Mouse (Mus musculus) B cell, adult 62 days (primary cell): ENCODE data around the gene Ube2q2. TPM values are rescaled to one million over a fixed set of nuclear protein-coding genes. Genes with fewer than 3 reads are reported as not detected.

ENCODE experiments used
- total RNA-seq: library from RNA; stranded (reverse); gene quantifications from 4 replicates; pipeline ENCODE4 v1.2.4, GENCODE M21; 2023

Gene Ube2q2
- total RNA-seq, result 27.8 to 34.3 TPM (median 31.9 TPM) in 4 replicates

GRCm38 (mm10) chr9:55148854-55149498, at the start of gene Ube2q2:
Gene Ube2q2 (plus strand): TSS chr9:55148854.

DNA sequence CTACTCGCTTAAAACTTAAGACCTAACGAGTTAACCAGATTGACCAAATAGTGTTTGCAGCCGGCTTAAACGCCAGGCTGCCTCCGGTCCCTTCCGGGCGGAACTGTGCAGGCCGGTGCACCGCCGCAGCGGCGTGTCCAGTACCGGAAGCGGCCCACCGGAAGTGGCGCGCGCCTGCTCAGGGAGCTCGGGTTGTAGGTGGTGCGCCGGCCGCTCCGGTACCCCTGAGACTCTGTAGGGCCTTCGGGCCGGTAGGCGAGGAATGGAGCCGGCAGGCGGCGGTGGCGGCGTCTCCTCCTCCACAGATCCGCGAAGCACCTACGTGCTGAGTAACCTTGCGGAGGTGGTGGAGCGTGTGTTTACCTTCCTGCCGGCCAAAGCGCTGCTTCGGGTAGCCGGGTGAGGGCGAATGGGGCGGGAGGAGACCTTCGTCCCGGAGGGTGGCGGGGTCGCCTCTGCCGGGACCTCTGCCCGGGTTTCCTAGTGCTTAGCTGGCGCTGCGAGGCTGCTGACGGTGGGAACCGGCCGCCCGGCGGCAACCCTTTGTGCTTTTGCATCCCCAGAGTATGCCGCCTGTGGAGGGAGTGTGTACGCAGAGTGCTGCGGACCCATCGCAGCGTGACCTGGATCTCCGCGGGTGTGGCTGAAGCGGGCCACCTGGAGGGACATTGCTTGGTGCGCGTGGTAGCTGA, 60.3 kb downstream of the Ube2q2 start, which contains the start of gene Fbxo22:
Fbxo22 (plus strand) TSS at position 136 of the 692 bp plus-strand sequence.

Other genes with a start within 250 kb of the Ube2q2 start
- 0.55 to 1.3 TPM (median 1.0 TPM) in 4 replicates for gene Hykk, start 231.6 kb upstream of the Ube2q2 start, total RNA-seq
- gene Psma4, start 198.1 kb upstream of the Ube2q2 start, total RNA-seq, result 85.0 to 88.1 TPM (median 87.5 TPM) in 4 replicates
- 0.81 to 1.3 TPM in 2 of 4 replicates, not detected in the others for gene AY074887, start 197.9 kb upstream of the Ube2q2 start, total RNA-seq
- gene Chrna5, start 168.0 kb upstream of the Ube2q2 start, total RNA-seq, result not detected in 4 replicates
- not detected in 4 replicates for gene Chrna3, start 122.3 kb upstream of the Ube2q2 start, total RNA-seq
- gene Chrnb4, start 100.1 kb upstream of the Ube2q2 start, total RNA-seq, result not detected in 4 replicates
- 43.6 to 51.0 TPM (median 46.4 TPM) in 4 replicates for gene Fbxo22, start 60.1 kb downstream of the Ube2q2 start, total RNA-seq
- gene Nrg4, start 178.0 kb downstream of the Ube2q2 start, total RNA-seq, result 0.33 to 0.98 TPM (median 0.81 TPM) in 3 of 4 replicates, not detected in the other
- gene Tmem266, start 178.1 kb downstream of the Ube2q2 start, total RNA-seq, result not detected in 4 replicates